Mouse (Mus musculus) cerebellum, adult 18-20 months (tissue): ENCODE results near the gene Cs.
A peak's percentile ranks its signal among the peaks of the same experiment; 100 is the strongest.

Experiments
- DNase-seq, 2 experiments: peaks; one replicate each; pipeline ENCODE4 v3.0.0; 2021

The Cs gene

DNA sequence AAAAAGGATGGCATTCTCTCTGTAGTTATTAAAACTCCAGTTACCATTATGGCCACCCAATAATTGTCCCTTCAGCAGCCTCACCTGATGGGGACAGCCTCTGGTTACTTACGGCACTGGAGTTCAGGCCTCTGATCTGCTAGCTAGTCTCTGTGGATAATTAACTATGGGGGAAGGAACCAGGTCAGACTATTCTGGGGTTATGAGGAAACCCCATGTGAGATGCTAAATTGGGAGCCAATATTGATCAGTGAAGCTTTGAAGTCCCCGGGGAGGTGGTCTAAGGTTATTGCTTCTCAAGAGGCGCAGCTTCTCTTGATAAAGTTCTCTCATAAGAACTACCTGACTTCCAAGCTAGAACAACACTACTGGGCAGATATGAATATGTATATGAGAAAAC, 1.3 kb upstream of the Cs start:
- no peak for DNase-seq

- DNase-seq = no peak
These were observed 937 bp upstream of the Cs start for GRCm38 (mm10) chr10:128336597-128336996.

- DNase-seq = no peak
These were observed 881 bp downstream of the Cs start for GRCm38 (mm10) chr10:128338415-128338814.

DNA sequence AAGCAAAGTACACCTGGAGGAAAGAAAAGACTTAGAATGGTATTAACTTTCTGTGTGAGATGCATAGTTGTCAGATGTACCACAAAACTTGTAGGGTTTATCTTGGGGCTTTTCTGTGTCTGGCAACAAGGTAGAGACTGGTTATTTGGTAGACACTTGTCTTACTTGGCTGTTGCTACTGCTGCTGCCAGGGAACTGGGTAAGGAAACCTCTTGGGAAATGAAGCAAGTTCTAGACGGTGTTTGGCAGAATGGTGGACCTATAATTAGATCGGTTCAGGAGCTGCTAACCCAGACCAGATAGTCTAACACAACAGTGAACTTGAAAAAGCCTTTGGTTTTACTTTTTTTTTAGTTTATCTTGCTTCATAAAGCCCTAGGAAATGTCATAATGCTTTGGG, 1.4 kb downstream of the Cs start:
- DNase-seq = no peak

DNA sequence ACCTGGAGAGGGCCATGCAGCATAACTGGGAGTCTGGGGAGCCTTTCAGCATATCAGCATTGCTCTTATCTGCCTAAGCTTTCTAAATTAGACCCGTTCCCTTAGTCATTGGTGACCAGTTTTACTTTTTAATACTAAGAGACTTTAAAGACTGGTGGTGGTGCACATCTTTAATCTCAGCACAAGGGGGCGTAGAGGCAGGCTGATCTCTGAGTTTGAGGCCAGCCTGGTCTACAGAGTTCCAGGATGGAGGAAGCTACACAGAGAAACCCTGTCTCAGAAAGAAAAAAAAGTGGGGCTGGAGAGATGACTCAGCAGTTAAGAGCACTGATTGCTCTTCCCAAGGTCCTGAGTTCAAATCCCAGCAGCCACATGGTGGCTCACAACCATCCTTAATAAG, 2.7 kb downstream of the Cs start:
- DNase-seq = no peak

GRCm38 (mm10) chr10:128343436-128343835, 5.9 kb downstream of the Cs start:
- DNase-seq = no peak

GRCm38 (mm10) chr10:128344568-128345275, 7.2 kb downstream of the Cs start:
- DNase-seq = peak in 1 of 2 experiments; percentile 26

DNA sequence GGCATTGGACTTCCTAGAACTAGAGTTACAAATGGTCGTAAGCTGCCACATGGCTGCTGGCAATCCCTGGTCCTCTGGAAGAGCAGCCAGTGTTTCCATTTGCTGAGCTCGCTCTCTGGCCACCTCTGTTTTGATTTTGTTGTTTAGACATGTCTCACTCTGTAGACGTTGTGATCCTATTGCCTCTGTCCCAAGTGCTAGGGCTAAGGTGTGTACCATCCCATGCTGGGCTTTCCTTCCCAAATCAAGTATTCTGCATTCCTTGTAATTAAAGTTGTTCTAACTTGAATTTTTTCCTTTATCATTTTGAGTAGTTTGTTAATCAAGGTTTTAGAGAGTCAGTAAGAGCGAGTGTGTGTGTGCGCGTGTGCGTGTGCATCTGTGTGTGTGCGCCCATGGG, 10.0 kb downstream of the Cs start:
- no peak for DNase-seq

- DNase-seq = peak; percentile 61 to 70
These were observed 21.3 kb downstream of the Cs start for GRCm38 (mm10) chr10:128358796-128359195.

GRCm38 (mm10) chr10:128359226-128359625, 21.7 kb downstream of the Cs start:
- DNase-seq = no peak

GRCm38 (mm10) chr10:128361836-128362235, 24.3 kb downstream of the Cs start:
- no peak for DNase-seq

- peak; percentile 41 to 43 for DNase-seq
These were observed 25.0 kb downstream of the Cs start for GRCm38 (mm10) chr10:128362568-128362967.

GRCm38 (mm10) chr10:128367899-128368401, 30.4 kb downstream of the Cs start:
- peak in 1 of 2 experiments; percentile 22 for DNase-seq

GRCm38 (mm10) chr10:128368402-128369217, 31.1 kb downstream of the Cs start, which contains the start of gene Coq10a:
Coq10a (minus strand) TSS chr10:128368997.
- DNase-seq = peak; percentile 93 to 98

- DNase-seq = no peak
These were observed 31.6 kb downstream of the Cs start for GRCm38 (mm10) chr10:128369218-128369543.

- DNase-seq = no peak
These were observed 32.1 kb downstream of the Cs start for GRCm38 (mm10) chr10:128369599-128369998.

GRCm38 (mm10) chr10:128370021-128370420, 32.5 kb downstream of the Cs start:
- DNase-seq = no peak

GRCm38 (mm10) chr10:128370601-128371000, 33.1 kb downstream of the Cs start:
- DNase-seq = no peak

GRCm38 (mm10) chr10:128372142-128372541, 34.6 kb downstream of the Cs start:
- DNase-seq = no peak

GRCm38 (mm10) chr10:128372989-128373748, 35.6 kb downstream of the Cs start:
- no peak for DNase-seq

DNA sequence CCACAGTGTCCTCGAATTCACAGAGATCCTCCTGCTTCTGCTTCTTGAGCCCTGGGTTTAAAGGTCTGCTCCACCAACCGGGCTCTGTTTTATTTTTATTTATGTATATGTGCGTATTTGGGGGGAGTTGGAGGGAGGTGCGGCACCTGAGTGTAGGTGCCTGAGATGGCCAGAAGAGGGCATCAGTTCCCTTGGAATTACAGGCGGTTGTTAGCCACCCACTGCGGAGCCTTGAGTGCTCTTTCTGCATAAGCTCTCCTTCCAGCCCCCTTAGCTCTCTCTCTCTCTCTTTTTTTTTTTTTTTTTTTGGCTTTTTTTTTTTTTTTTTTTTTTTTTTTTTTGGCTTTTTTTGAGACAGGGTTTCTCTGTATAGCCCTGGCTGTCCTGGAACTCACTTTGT, 36.9 kb downstream of the Cs start:
- DNase-seq = no peak

- no peak for DNase-seq
These were observed 38.5 kb downstream of the Cs start for GRCm38 (mm10) chr10:128376099-128376454.

- peak; percentile 82 to 96 for DNase-seq
These were observed 39.1 kb downstream of the Cs start, which contains the start of gene Ankrd52 for GRCm38 (mm10) chr10:128376455-128377211. Ankrd52 (plus strand) TSS chr10:128377115.
